Mouse (Mus musculus) bone marrow, adult 2 months (tissue): ENCODE data around the gene Nt5e.

ENCODE experiments used
- CTCF ChIP-seq: fragments of 200-500 bp; IDR thresholded peaks from 2 replicates; pipeline ENCODE4 v1.5.1; 2011; ENCODE audit warnings: low read length, control low read depth; ENCODE audit not compliant: control insufficient read depth, insufficient read depth
- POLR2A ChIP-seq: fragments of 200-500 bp; IDR thresholded peaks from 2 replicates; pipeline ENCODE4 v1.6.1; 2011; ENCODE audit warnings: low read depth, mild to moderate bottlenecking, control low read depth, low read length, borderline replicate concordance; ENCODE audit not compliant: control insufficient read depth

- TF ChIP-seq CTCF (no peak), POLR2A (no peak)
Observed at GRCm38 (mm10) chr9:88335839-88336238, 8.8 kb downstream of the Nt5e start.
